Mouse (Mus musculus) spleen, adult 2 months (tissue): ENCODE measurements around the gene Sult2b1. TPM values are rescaled to one million over a fixed set of nuclear protein-coding genes. Genes with fewer than 3 reads are reported as not detected.

Experiments
- DNase-seq, 2 experiments: peaks; one replicate each; pipeline versions ENCODE4 v3.0.0 to v3.0.0-alpha.2; 2012 to 2021; ENCODE audit warnings: low spot score in 2 of 2, low read depth in 1 of 2
- H3K27ac ChIP-seq: fragments of 200-500 bp; 2 replicates; pipeline ENCODE4 v1.5.1; 2012; ENCODE audit warnings: low read length, inconsistent platforms; ENCODE audit not compliant: insufficient read depth
- H3K27me3 ChIP-seq: fragments of 200-500 bp; 2 replicates; pipeline ENCODE4 v1.6.1; 2012; ENCODE audit warnings: mild to moderate bottlenecking, moderate library complexity, low read length, inconsistent platforms; ENCODE audit not compliant: control insufficient read depth, insufficient read depth
- H3K36me3 ChIP-seq: fragments of 200-500 bp; 2 replicates; pipeline ENCODE4 v1.6.1; 2012; ENCODE audit warnings: mild to moderate bottlenecking, low read length, inconsistent platforms; ENCODE audit not compliant: control insufficient read depth, insufficient read depth
- H3K4me1 ChIP-seq: fragments of 200-500 bp; 2 replicates; pipeline ENCODE4 v1.6.1; 2011; ENCODE audit warnings: inconsistent platforms; ENCODE audit not compliant: control insufficient read depth, insufficient read depth, insufficient read length
- H3K4me3 ChIP-seq: fragments of 200-500 bp; 2 replicates; pipeline ENCODE4 v1.5.1; 2011; ENCODE audit warnings: mild to moderate bottlenecking, inconsistent platforms; ENCODE audit not compliant: insufficient read depth, insufficient read length; ENCODE audit errors: extremely low read depth
- CTCF ChIP-seq: fragments of 200-500 bp; IDR thresholded peaks from 2 replicates; pipeline ENCODE4 v1.5.1; 2011; ENCODE audit warnings: mild to moderate bottlenecking, inconsistent platforms; ENCODE audit not compliant: insufficient read depth, insufficient read length, insufficient replicate concordance; ENCODE audit errors: extremely low read depth
- POLR2A ChIP-seq: fragments of 200-500 bp; IDR thresholded peaks from 2 replicates; pipeline ENCODE4 v1.6.1; 2011; ENCODE audit warnings: low read depth, low read length, inconsistent platforms
- WGBS: fragments of 180-500 bp; shearing (Covaris S2); methylation state at CpG from one replicate; pipeline ENCODE4 v1.1.7; 2018; 5-methylcytosine and 5-hydroxymethylcytosine counted together
- polyA plus RNA-seq: library from polyadenylated mRNA; depleted of rRNA; stranded (reverse); fragments of >200 nt; gene quantifications from 2 replicates; pipeline ENCODE4 v1.2.3, GENCODE M21; 2012

The Sult2b1 gene
- polyA plus RNA-seq, 1 experiment, result 0.76 TPM

DNA sequence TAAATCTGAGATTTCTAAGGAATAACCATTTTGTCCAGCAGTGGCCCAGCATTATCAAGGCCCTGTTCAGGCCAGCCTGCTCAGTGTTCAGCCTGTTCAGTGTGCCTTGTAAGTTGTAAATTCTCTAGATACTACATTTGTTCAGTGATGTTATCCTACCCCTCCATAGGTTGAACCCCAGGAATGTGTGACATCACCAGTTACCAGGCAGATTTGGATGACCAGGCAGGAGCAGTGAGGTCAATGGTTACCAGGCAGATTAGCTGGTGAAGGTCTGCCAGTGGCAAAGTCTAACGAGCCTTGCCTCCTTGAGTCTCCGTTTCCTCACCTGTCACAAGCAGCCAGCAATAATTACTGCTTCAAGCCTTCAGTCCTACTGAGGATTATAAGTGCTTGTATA is 40.1 kb downstream of the Sult2b1 start:
- DNase-seq, result peak; percentile 25 to 36
- Histone ChIP-seq H3K27me3 (no peaks in the 10 kb centered on the region), H3K36me3 (no peaks in the 10 kb centered on the region), H3K4me1 (no peaks in the 10 kb centered on the region; the same call in 1 of the 2 replicates), H3K4me3 (no peak overlapping the region), H3K27ac (no peak overlapping the region)
- WGBS, result 62% methylated on average over 2 of the region's 2 CpGs
- TF ChIP-seq POLR2A, result no peak
- no peak for TF ChIP-seq CTCF

DNA sequence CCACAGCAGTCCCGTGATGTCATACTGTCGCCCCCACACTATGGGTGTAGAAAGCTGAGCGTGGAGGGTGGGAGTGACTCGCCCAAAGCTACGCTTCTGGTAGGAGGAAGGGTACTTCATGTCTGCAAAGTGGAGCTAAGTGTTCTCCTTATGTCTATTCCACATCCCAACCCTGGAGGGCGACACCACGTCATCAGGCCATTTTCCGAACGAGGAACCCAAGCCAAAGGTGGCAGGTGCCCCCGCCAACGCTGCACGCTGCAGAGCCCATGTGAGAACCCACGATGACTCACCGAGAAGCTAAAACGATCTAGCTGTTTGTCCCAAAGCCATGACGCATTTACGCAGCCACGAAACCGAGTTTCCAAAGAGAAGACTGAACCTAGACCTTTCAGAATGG is 42.1 kb downstream of the Sult2b1 start:
- DNase-seq, result peak in 1 of 2 experiments; percentile 53
- 16% methylated on average over 19 of the region's 19 CpGs for WGBS
- H3K27ac ChIP-seq, result peak overlapping the region; percentile 31
- peak overlapping the region; percentile 56 for H3K4me3 ChIP-seq
- no peaks in the 10 kb centered on the region; the same call in 1 of the 2 replicates for H3K4me1 ChIP-seq
- no peaks in the 10 kb centered on the region for H3K36me3 ChIP-seq
- no peaks in the 10 kb centered on the region for H3K27me3 ChIP-seq
- no peak for TF ChIP-seq CTCF

DNA sequence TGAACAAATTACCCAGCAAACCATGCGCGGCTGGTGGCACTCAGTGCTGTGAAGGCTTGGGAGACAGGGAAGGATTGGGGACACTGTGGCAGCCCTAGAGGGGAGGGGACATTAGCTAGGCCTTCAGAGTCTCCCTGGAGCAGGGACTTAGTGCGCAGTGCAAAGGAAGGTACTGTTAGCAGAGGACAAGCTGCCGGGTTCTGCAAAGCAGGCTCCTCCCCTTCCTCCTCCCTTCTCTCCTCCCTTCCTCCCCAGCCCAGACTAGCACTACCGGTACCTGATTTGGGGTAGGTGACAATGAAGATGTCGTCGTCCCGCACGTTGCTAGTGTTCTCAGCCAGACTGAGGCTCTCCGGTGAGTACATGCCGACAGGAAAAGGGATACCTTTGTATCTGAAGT is 42.7 kb downstream of the Sult2b1 start:
- Histone ChIP-seq H3K4me3 (peak overlapping the region; percentile 56), H3K36me3 (no peaks in the 10 kb centered on the region), H3K27me3 (no peaks in the 10 kb centered on the region), H3K27ac (peak overlapping the region; percentile 61), H3K4me1 (no peaks in the 10 kb centered on the region; the same call in 1 of the 2 replicates)
- DNase-seq, result peak; percentile 48 to 59
- TF ChIP-seq CTCF (no peak), POLR2A (peak; percentile 93)
- WGBS, result 10% methylated on average over 11 of the region's 11 CpGs

DNA sequence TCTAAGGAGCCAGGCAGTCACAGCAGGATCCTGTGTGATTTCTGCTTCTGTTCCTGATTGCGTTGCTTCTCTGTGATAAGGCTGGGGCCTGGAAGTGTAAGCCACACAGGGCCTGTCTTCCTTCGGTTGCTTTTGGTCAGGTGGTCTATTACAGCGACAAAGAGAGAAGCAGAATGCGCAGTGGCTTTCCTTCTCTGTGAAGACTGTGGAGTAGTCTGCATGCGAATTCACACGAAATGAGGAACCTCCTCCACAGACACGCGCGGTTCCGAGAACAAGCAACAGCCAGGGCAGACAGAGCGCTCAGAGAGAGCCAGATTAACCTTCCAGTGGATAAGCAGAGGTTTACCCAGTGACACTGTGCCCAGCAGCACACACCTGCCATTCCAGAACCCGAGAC is 43.2 kb downstream of the Sult2b1 start:
- DNase-seq, result no peak
- WGBS, result 35% methylated on average over 12 of the region's 12 CpGs
- H3K4me3 ChIP-seq, result peak overlapping the region; percentile 36; the same call in 1 of the 2 replicates
- peak overlapping the region; percentile 61 for H3K27ac ChIP-seq
- no peaks in the 10 kb centered on the region; the same call in 1 of the 2 replicates for H3K4me1 ChIP-seq
- H3K27me3 ChIP-seq, result no peaks in the 10 kb centered on the region
- H3K36me3 ChIP-seq, result no peaks in the 10 kb centered on the region
- TF ChIP-seq POLR2A (no peak), CTCF (no peak)

DNA sequence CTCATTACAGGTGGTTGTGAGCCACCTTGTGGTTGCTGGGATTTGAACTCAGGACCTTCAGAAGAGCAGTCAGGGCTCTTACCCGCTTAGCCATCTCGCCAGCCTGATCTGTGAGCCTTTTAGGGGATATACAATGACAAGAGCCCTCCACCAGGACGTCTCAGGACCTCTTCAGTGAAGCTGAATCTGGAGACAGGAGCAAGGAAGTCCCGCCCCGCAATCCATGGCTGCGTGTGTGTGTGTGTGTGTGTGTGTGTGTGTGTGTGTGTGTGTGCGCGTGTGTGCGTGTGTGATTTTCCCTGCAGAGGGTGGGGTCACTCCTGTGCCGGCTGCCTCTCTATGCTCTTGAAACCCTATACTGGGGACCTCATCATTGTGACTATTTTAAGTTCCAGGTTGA is 44.6 kb downstream of the Sult2b1 start:
- H3K4me1 ChIP-seq, result no peaks in the 10 kb centered on the region; the same call in 1 of the 2 replicates
- no peak overlapping the region for H3K4me3 ChIP-seq
- 73% methylated on average over 10 of the region's 10 CpGs for WGBS
- no peaks in the 10 kb centered on the region for H3K27me3 ChIP-seq
- TF ChIP-seq POLR2A, result no peak
- no peak for TF ChIP-seq CTCF
- no peaks in the 10 kb centered on the region for H3K36me3 ChIP-seq
- DNase-seq, result no peak
- H3K27ac ChIP-seq, result no peak overlapping the region

DNA sequence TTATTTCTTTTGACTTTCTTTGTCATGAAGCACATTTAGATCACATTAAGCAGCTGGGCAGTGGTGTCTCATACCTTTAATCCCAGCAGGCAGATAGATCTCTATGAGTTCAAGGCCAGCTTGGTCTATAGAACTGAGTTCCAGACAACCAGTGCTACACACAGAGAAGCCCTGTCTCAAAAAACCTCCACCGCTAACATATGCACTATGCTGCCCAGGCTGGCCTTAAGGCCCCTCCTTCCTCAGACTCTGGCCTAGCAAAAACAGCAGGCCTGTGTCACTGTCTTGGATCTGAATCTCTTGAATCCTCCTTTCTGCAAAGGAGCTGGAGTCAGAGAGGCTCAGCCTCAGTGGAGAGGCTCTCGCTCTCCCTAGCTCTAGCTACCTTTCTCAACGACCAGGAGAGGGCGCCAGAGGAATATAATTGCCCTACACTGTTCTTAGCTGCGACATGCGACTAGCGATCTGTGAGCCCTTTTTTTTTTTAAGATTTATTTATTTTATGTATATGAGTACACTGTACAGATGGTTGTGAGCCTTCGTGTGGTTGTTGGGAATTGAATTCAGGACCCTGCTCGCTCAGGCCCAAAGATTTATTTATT is 45.2 kb downstream of the Sult2b1 start:
- 9% methylated on average over 9 of the region's 9 CpGs for WGBS

DNA sequence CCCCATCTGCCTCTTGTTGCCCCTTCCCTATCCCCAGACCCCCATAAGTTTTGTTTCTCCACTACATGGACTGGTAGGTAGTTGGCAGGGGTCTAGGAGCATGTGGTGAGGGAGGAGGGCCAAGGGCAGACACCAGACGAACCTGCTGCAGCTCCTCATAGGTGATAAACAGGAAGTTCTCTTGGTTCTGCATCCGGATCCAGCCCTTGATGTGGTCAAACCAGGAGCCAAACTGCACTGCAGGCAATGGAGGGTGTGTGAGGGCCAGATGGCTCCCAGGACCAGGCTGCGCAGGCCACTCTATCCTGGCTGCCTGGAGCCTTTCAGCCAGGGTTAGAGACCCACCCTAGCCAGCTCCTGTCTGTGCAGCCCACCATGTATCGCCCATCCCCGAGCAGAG is 51.0 kb downstream of the Sult2b1 start:
- DNase-seq, result peak; percentile 37 to 57
- H3K36me3 ChIP-seq, result no peaks in the 10 kb centered on the region
- no peaks in the 10 kb centered on the region for H3K27me3 ChIP-seq
- TF ChIP-seq CTCF (no peak), POLR2A (0 out of 2 replicates have a peak, but pooled peaks have one; percentile 8)
- WGBS, result 27% methylated on average over 5 of the region's 5 CpGs
- no peak overlapping the region for H3K4me3 ChIP-seq
- H3K4me1 ChIP-seq, result peaks cover 9% of the 10 kb centered on the region; the same call in 1 of the 2 replicates
- peak overlapping the region; percentile 88 for H3K27ac ChIP-seq

More for the DNA sequence above, 45.2 kb downstream of the Sult2b1 start:
- TF ChIP-seq POLR2A (no peak), CTCF (peak; percentile 75; the same call in 1 of the 2 replicates)
- peak; percentile 80 to 83 for DNase-seq
- Histone ChIP-seq H3K4me3 (no peak overlapping the region), H3K4me1 (no peaks in the 10 kb centered on the region; the same call in 1 of the 2 replicates), H3K27ac (no peak overlapping the region), H3K36me3 (no peaks in the 10 kb centered on the region), H3K27me3 (no peaks in the 10 kb centered on the region)
